Mouse (Mus musculus) stomach, embryonic 16.5 days (tissue): ENCODE measurements around the gene Cmbl. TPM values are rescaled to one million over a fixed set of nuclear protein-coding genes. Genes with fewer than 3 reads are reported as not detected.

Experiments
- ATAC-seq: fragments of 200-750 bp; cut with Nextera tagmentation; 2 replicates; pipeline ENCODE4 v1.8.0; 2017; ENCODE audit warnings: moderate number of reproducible peaks, moderate TSS enrichment; ENCODE audit not compliant: insufficient read depth, low FRiP score
- H3K27ac ChIP-seq: fragments of 300-500 bp; sonication (generic); 2 replicates; pipeline ENCODE4 v1.5.1; 2014; ENCODE audit warnings: low read length
- H3K27me3 ChIP-seq: fragments of 300-500 bp; sonication (generic); 2 replicates; pipeline ENCODE4 v1.6.1; 2014; ENCODE audit warnings: low read length, control low read depth, mixed read lengths; ENCODE audit not compliant: control insufficient read depth, insufficient read depth
- H3K36me3 ChIP-seq: fragments of 300-500 bp; sonication (generic); 2 replicates; pipeline ENCODE4 v1.6.1; 2014; ENCODE audit warnings: low read length; ENCODE audit not compliant: control insufficient read depth, insufficient read depth
- H3K4me1 ChIP-seq: fragments of 300-500 bp; sonication (generic); 2 replicates; pipeline ENCODE4 v1.6.1; 2014; ENCODE audit warnings: low read length, control low read depth, mixed read lengths; ENCODE audit not compliant: control insufficient read depth, insufficient read depth
- H3K4me2 ChIP-seq: fragments of 300-500 bp; sonication (generic); 2 replicates; pipeline ENCODE4 v1.6.1; 2014; ENCODE audit warnings: low read depth, low read length, mixed read lengths
- H3K4me3 ChIP-seq: fragments of 300-500 bp; sonication (generic); replicated peaks from 2 replicates; pipeline ENCODE4 v1.5.1; 2014; ENCODE audit warnings: mild to moderate bottlenecking, low read length
- H3K9ac ChIP-seq: fragments of 300-500 bp; sonication (generic); 2 replicates; pipeline ENCODE4 v1.6.1; 2014; ENCODE audit warnings: low read length
- H3K9me3 ChIP-seq: fragments of 300-500 bp; sonication (generic); replicated peaks from 2 replicates; pipeline ENCODE4 v1.6.1; 2016; ENCODE audit warnings: low read length, control low read depth; ENCODE audit not compliant: control insufficient read depth
- whole genome bisulfite sequencing: fragments of 180-500 bp; shearing (Covaris S2); extraction: QIAGEN DNeasy Blood & Tissue Kit; methylation state at CpG from one replicate; pipeline ENCODE4 v1.1.7; 2014; 5-methylcytosine and 5-hydroxymethylcytosine counted together
- polyA plus RNA-seq: library from polyadenylated mRNA; unstranded; fragments of >200 nt; fragmentation: Nextera tagmentation; extraction: Ambion mirVana; gene quantifications from 2 replicates; pipeline ENCODE4 v1.2.1, GENCODE M21; 2015

Cmbl gene
- polyA plus RNA-seq, 1 experiment from 2014 or later, result 24.3 TPM

- H3K27ac ChIP-seq, result no peak overlapping the region
- 66% methylated on average over 4 of the region's 4 CpGs for WGBS
- H3K4me3 ChIP-seq, result no peak overlapping the region
- no peak overlapping the region for H3K4me2 ChIP-seq
- no peaks in the 10 kb centered on the region for H3K36me3 ChIP-seq
- peaks cover 3% of the 10 kb centered on the region; the same call in 1 of the 2 replicates for H3K4me1 ChIP-seq
- H3K27me3 ChIP-seq, result no peaks in the 10 kb centered on the region
- ATAC-seq, result no peak
- H3K9ac ChIP-seq, result no peak overlapping the region
- H3K9me3 ChIP-seq, result no peaks in the 10 kb centered on the region
These were observed 14.8 kb upstream of the Cmbl start for GRCm38 (mm10) chr15:31550381-31550780.

- 78% methylated on average over 2 of the region's 2 CpGs for WGBS
- Histone ChIP-seq H3K9me3 (peaks cover 3% of the 10 kb centered on the region; the same call in 1 of the 2 replicates), H3K27ac (no peak overlapping the region), H3K4me3 (no peak overlapping the region), H3K4me1 (no peaks in the 10 kb centered on the region), H3K9ac (no peak overlapping the region), H3K4me2 (no peak overlapping the region), H3K36me3 (no peaks in the 10 kb centered on the region), H3K27me3 (no peaks in the 10 kb centered on the region)
- ATAC-seq, result no peak
These were observed 10.3 kb upstream of the Cmbl start for GRCm38 (mm10) chr15:31554855-31555254.

GRCm38 (mm10) chr15:31561390-31561789 is 3.8 kb upstream of the Cmbl start:
- H3K4me1 ChIP-seq, result no peaks in the 10 kb centered on the region
- H3K9ac ChIP-seq, result no peak overlapping the region
- H3K36me3 ChIP-seq, result no peaks in the 10 kb centered on the region
- no peaks in the 10 kb centered on the region; the same call in 1 of the 2 replicates for H3K9me3 ChIP-seq
- 79% methylated on average over 6 of the region's 6 CpGs for WGBS
- H3K4me3 ChIP-seq, result no peak overlapping the region
- ATAC-seq, result no peak
- no peak overlapping the region for H3K4me2 ChIP-seq
- no peaks in the 10 kb centered on the region for H3K27me3 ChIP-seq
- H3K27ac ChIP-seq, result no peak overlapping the region

- Histone ChIP-seq H3K4me3 (no peak overlapping the region), H3K36me3 (no peaks in the 10 kb centered on the region), H3K9ac (no peak overlapping the region), H3K4me2 (no peak overlapping the region), H3K9me3 (no peaks in the 10 kb centered on the region; the same call in 1 of the 2 replicates), H3K27ac (no peak overlapping the region), H3K4me1 (no peaks in the 10 kb centered on the region), H3K27me3 (no peaks in the 10 kb centered on the region)
- WGBS, result 95% methylated on average over 4 of the region's 4 CpGs
- no peak for ATAC-seq
These were observed 3.2 kb upstream of the Cmbl start for GRCm38 (mm10) chr15:31561976-31562375.

- no peak overlapping the region for H3K4me3 ChIP-seq
- 0 out of 2 replicates have a peak, but pooled peaks cover 3% of the 10 kb centered on the region for H3K4me1 ChIP-seq
- ATAC-seq, result no peak
- WGBS, result 68% methylated on average over 8 of the region's 8 CpGs
- no peaks in the 10 kb centered on the region for H3K36me3 ChIP-seq
- H3K9me3 ChIP-seq, result no peaks in the 10 kb centered on the region; the same call in 1 of the 2 replicates
- no peak overlapping the region for H3K9ac ChIP-seq
- H3K27ac ChIP-seq, result no peak overlapping the region
- no peak overlapping the region for H3K4me2 ChIP-seq
- no peaks in the 10 kb centered on the region for H3K27me3 ChIP-seq
These were observed 2.3 kb upstream of the Cmbl start for GRCm38 (mm10) chr15:31562847-31563246.

- ATAC-seq, result no peak
- 47% methylated on average over 19 of the region's 19 CpGs for WGBS
- Histone ChIP-seq H3K4me2 (peak overlapping the region; percentile 17; the same call in 1 of the 2 replicates), H3K9me3 (no peaks in the 10 kb centered on the region; the same call in 1 of the 2 replicates), H3K4me1 (peaks cover 12% of the 10 kb centered on the region), H3K4me3 (no peak overlapping the region), H3K27ac (0 out of 2 replicates have a peak overlapping the region, but pooled peaks have one; percentile 25), H3K27me3 (no peaks in the 10 kb centered on the region), H3K9ac (peak overlapping the region; percentile 47; the same call in 1 of the 2 replicates), H3K36me3 (no peaks in the 10 kb centered on the region)
These were observed 1.3 kb upstream of the Cmbl start for GRCm38 (mm10) chr15:31563577-31564546.

GRCm38 (mm10) chr15:31565786-31566185 is 597 bp downstream of the Cmbl start:
- Histone ChIP-seq H3K4me3 (no peak overlapping the region), H3K9ac (no peak overlapping the region), H3K4me1 (peaks cover 19% of the 10 kb centered on the region), H3K9me3 (no peaks in the 10 kb centered on the region), H3K27ac (no peak overlapping the region), H3K36me3 (no peaks in the 10 kb centered on the region), H3K27me3 (no peaks in the 10 kb centered on the region), H3K4me2 (no peak overlapping the region)
- ATAC-seq, result no peak
- 55% methylated on average over 1 of the region's 1 CpGs for WGBS

GRCm38 (mm10) chr15:31567431-31567830 is 2.2 kb downstream of the Cmbl start:
- no peak for ATAC-seq

GRCm38 (mm10) chr15:31568581-31568996 is 3.4 kb downstream of the Cmbl start:
- Histone ChIP-seq H3K9ac (peak overlapping the region; percentile 18), H3K36me3 (no peaks in the 10 kb centered on the region), H3K9me3 (no peaks in the 10 kb centered on the region), H3K27me3 (no peaks in the 10 kb centered on the region), H3K4me1 (peaks cover 19% of the 10 kb centered on the region), H3K4me3 (peak overlapping the region; percentile 9; the same call in 1 of the 2 replicates), H3K4me2 (peak overlapping the region; percentile 41), H3K27ac (peak overlapping the region; percentile 90)
- 14% methylated on average over 12 of the region's 12 CpGs for WGBS
- ATAC-seq, result peak; percentile 76

More at GRCm38 (mm10) chr15:31567431-31567830, 2.2 kb downstream of the Cmbl start:
- no peak overlapping the region for H3K27ac ChIP-seq
- H3K9me3 ChIP-seq, result no peaks in the 10 kb centered on the region
- H3K4me1 ChIP-seq, result peaks cover 19% of the 10 kb centered on the region
- no peak overlapping the region for H3K9ac ChIP-seq
- H3K36me3 ChIP-seq, result no peaks in the 10 kb centered on the region
- no peaks in the 10 kb centered on the region for H3K27me3 ChIP-seq
- 67% methylated on average over 7 of the region's 7 CpGs for WGBS
- H3K4me3 ChIP-seq, result no peak overlapping the region
- H3K4me2 ChIP-seq, result no peak overlapping the region
